Mouse (Mus musculus): ENCODE results near the gene Ispd. TPM values are rescaled to one million over a fixed set of nuclear protein-coding genes. Genes with fewer than 3 reads are reported as not detected.

Ispd gene
- polyA plus RNA-seq, 1 experiment: 1.8 TPM

DNA sequence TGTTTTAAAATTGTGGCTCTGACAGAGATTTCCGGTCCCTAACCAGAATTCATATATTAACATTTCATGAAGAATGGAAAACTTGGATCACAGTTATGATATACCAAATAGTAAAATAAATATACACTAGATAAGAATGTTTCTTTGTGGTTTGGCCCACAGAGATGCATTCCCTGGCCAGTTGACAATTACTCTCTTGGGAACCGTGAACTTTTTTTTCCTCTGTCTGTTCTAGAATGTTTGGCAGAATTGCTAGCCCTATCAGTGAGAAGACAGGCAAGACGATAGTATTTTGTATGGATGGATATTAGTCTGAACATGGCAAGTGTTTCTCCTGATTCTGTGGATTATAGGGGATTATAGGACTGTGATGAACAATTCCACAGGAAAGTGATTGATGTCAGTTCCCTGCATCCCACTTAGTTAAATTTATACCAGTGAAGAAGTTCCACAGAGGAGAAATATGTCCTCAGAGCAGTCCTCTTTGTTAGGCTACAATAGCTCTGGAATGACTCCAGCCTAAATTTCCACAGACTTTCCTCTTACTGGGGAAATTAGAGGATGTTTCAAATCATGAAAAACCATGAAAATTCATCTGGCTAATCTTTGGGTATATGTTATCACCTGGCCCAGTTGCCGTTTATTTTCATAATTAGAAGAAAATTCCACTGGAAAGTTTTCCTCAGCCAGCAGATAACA is 352.6 kb downstream of the Ispd start:
- 57% methylated on average over 4 of the region's 4 CpGs for WGBS
- TF ChIP-seq CTCF (IDR thresholded peaks at IDR 0.05; ENCODE audit: insufficient read depth, low read length) (no peak), POLR2A (IDR thresholded peaks at IDR 0.05; ENCODE audit: borderline replicate concordance, extremely low read depth, low read depth, low read length) (no peak)
- no peak for DNase-seq
- Histone ChIP-seq H3K4me1 (ENCODE audit: control insufficient read depth, insufficient read depth, low read length) (no peaks in the 10 kb centered on the region), H3K4me3 (replicated peaks; ENCODE audit: extremely low read depth, low read depth, low read length) (no peak overlapping the region)

Other genes with a start within 250 kb of the Ispd start
- 6.0 and 9.3 TPM in 2 replicates for gene Ankmy2, start 224.3 kb upstream of the Ispd start, polyA plus RNA-seq (2012; rRNA removed)
- 5.5 and 11.1 TPM in 2 replicates for gene Bzw2, start 223.4 kb upstream of the Ispd start, polyA plus RNA-seq (2012; rRNA removed)
- gene Lrrc72, start 128.1 kb upstream of the Ispd start, polyA plus RNA-seq (2012; rRNA removed): not detected in 2 replicates
- gene Sostdc1, start 67.3 kb upstream of the Ispd start, polyA plus RNA-seq (2012; rRNA removed): 0.06 and 0.71 TPM in 2 replicates
- 1.6 and 2.3 TPM in 2 replicates for gene D630036H23Rik, start 731 bp downstream of the Ispd start, polyA plus RNA-seq (2012; rRNA removed)